Mouse (Mus musculus) kidney, adult 8-10 months (tissue): ENCODE data around the gene Slco6c1.

Source experiments
- DNase-seq, 2 experiments: peaks; one replicate each; pipeline ENCODE4 v3.0.0; 2022

Slco6c1 gene

DNA sequence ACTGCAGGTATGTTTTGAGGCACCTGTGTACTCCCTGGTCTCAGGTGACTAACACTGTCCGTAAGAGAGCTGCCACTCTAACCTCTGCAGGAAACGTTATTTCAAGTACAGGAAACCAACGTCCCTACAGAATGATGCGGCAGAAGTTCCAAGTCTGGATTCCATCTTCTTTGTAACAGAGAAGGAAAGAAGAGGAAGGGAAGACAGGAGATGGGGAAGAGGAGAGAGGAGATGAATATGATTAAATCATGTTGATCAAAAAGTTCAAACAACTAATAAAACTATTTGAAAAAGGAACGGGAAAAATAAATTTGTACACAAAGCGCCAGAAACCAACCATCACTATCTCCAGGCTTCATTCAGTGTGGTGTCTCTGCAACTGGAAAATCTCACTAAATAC, at the start of gene Slco6c1:
Gene Slco6c1, minus strand, starts transcription at position 101 of the 400 bp plus-strand sequence.
- no peak for DNase-seq

- no peak for DNase-seq
Measured at GRCm38 (mm10) chr1:97038982-97039381, 89.1 kb downstream of the Slco6c1 start.

DNA sequence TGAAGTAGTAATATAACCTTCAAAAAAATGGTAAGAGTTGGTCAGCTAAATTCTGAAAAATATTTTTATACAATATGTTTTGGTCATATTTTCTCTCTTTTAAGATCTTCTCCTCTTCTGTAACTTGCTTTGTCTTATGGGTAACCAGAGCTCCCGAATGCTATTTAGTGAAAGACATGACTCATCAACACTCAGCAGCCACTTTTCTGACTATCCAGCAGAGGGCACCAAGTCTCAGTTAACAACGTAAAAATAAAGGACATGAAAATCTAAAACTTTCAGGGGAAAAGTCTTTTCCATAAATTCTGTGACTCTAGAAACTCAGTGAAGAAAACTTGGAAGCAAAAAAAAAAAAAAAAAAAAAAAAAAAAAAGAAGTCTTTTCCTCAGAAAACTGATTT, 89.6 kb downstream of the Slco6c1 start:
- DNase-seq: no peak

- DNase-seq: no peak
Measured at GRCm38 (mm10) chr1:97037955-97038354, 90.1 kb downstream of the Slco6c1 start.

GRCm38 (mm10) chr1:97021388-97021787, 106.7 kb downstream of the Slco6c1 start:
- DNase-seq: no peak

DNA sequence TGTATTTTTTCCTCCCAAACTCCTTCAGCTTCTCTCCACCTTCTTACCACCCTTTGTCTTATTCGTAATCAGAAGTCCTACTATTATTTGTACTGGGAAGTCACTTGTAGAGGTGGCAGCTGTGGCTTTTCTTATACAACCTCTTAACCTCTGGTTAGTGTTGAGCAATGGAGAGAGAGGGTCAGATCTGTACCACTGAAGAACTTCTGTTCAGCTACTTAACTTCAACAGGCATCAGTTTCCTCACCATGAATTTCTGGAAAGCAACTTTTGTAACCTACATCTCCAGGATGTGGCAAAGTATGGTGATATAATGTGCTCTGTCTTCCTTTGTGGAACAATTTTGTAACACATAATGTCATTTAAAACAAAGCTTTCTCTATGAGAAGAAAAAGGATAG, 108.7 kb downstream of the Slco6c1 start:
- no peak for DNase-seq

DNA sequence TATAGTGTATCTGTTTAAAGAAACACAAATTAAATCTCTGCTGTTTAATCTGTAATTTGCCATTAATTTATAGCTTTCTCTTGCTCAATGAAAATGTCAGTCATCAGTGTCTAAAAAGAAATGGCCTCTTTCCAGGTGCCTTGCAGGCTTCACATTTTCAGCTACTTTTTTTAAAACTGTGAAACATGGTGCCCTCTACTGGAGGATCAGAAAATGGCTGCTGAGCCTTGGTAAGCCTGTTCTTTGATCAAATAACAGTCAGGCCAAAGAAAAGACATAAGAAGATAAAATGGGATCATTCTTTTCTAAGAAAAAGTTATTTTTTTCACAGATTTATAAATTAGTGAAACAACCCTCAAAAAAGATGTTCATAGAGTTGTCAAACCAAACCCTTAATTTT, 109.1 kb downstream of the Slco6c1 start:
- peak; percentile 20 to 62 for DNase-seq
